Mouse (Mus musculus) liver, embryonic 14.5 days (tissue): ENCODE results near the gene Olfr275.

Experiments
- CTCF ChIP-seq: IDR thresholded peaks from 2 replicates; pipeline ENCODE4 v1.5.1; 2016; ENCODE audit warnings: antibody characterized with exemption, low read depth, control low read depth
- EP300 ChIP-seq: IDR thresholded peaks from 2 replicates; pipeline ENCODE4 v1.6.1; 2016; ENCODE audit warnings: antibody characterized with exemption, low read depth

- TF ChIP-seq CTCF: no peak
- TF ChIP-seq EP300: no peak
Observed at GRCm38 (mm10) chr4:52864156-52864555, 49.8 kb downstream of the Olfr275 start.
